Mouse (Mus musculus) G1E (cell line): ENCODE measurements around the gene Mphosph6.

Experiments
- CTCF ChIP-seq: IDR thresholded peaks from 2 replicates; pipeline ENCODE4 v1.5.1; 2012; ENCODE audit warnings: low read depth, low read length, inconsistent platforms, mixed read lengths
- TAL1 ChIP-seq: conservative IDR thresholded peaks from 2 replicates; pipeline ENCODE4 v1.6.1; 2012; ENCODE audit warnings: low read depth, low read length, inconsistent platforms, mixed read lengths

- TF ChIP-seq CTCF (no peak), TAL1 (no peak)
Measured at GRCm38 (mm10) chr8:117778531-117779322, 23.0 kb downstream of the Mphosph6 start.
